In genomic region chr2:61655046-61655381, GRCm38 (mm10) we compare ENCODE assay signal across 9 mouse cellular contexts. TPM values are rescaled to one million over a fixed set of nuclear protein-coding genes. Genes with fewer than 3 reads are reported as not detected.
DNase-seq lines count a peak whose midpoint lies in the region; ATAC-seq and TF ChIP-seq lines count a peak whose summit lies in the region.
"Had no signal": no experiment of that assay in that cellular context is flagged by ENCODE, and none has a peak within 500 bp of the region (broad histone marks: within the 10 kb centered on the region; RNA-seq: fewer than 3 reads in every experiment).

No protein-coding gene starts in this region.

- peak overlapping the region; percentile 51 for H3K9ac ChIP-seq in limb, embryonic 14.5 days (ENCODE audit: low read depth, low read length, severe bottlenecking)
- no peak overlapping the region for H3K9ac ChIP-seq in stomach, postnatal 0 days (ENCODE audit: low read length)

- H3K4me1 ChIP-seq in cerebellum, adult 2 months (ENCODE audit: control insufficient read depth, insufficient read depth, low read length), result no peaks in the 10 kb centered on the region
- H3K4me1 ChIP-seq in megakaryocyte, embryonic 14.5 days, result peaks cover 26% of the 10 kb centered on the region
- H3K4me1 ChIP-seq in limb, embryonic 14.5 days (ENCODE audit: control insufficient read depth, insufficient read depth, low read length), result peaks cover 6% of the 10 kb centered on the region; the same call in 1 of the 2 replicates
- H3K4me1 ChIP-seq in stomach, postnatal 0 days (replicated peaks; ENCODE audit: control insufficient read depth, insufficient read depth), result no peaks in the 10 kb centered on the region

- peaks cover 30% of the 10 kb centered on the region for H3K36me3 ChIP-seq in megakaryocyte, embryonic 14.5 days (replicated peaks; ENCODE audit: low read length)
- H3K36me3 ChIP-seq in limb, embryonic 14.5 days (ENCODE audit: control insufficient read depth, insufficient read depth, low read length), result peaks cover 3% of the 10 kb centered on the region
- H3K36me3 ChIP-seq in stomach, postnatal 0 days (ENCODE audit: control insufficient read depth, insufficient read depth, low read length), result peaks cover under 1% of the 10 kb centered on the region; the same call in 1 of the 2 replicates

- 8% methylated on average over 12 of the region's 12 CpGs for WGBS in cerebellum, adult 2 months
- 8% methylated on average over 12 of the region's 12 CpGs for WGBS in limb, embryonic 14.5 days
- WGBS in stomach, postnatal 0 days, result 31% methylated on average over 12 of the region's 12 CpGs

- no peak for TF ChIP-seq EP300 in stomach, postnatal 0 days (optimal IDR thresholded peaks at IDR 0.05)

- ATAC-seq in megakaryocyte, adult 5-6 weeks (ENCODE audit: poor library complexity, severe bottlenecking), result no peak
- ATAC-seq in limb, embryonic 14.5 days (ENCODE audit: low FRiP score, low read depth), result no peak
- peak; percentile 21; the same call in 1 of the 2 replicates for ATAC-seq in stomach, postnatal 0 days (ENCODE audit: low FRiP score, low TSS enrichment)

- no peak for TF ChIP-seq CTCF in cerebellum, adult 2 months (IDR thresholded peaks at IDR 0.05; ENCODE audit: borderline replicate concordance, insufficient read depth, low read depth, low read length)
- no peak for TF ChIP-seq CTCF in stomach, postnatal 0 days (IDR thresholded peaks at IDR 0.05; ENCODE audit: low read depth)

- no peaks in the 10 kb centered on the region for H3K9me3 ChIP-seq in megakaryocyte, embryonic 14.5 days
- H3K9me3 ChIP-seq in limb, embryonic 14.5 days (ENCODE audit: control insufficient read depth, low read length), result no peaks in the 10 kb centered on the region
- no peaks in the 10 kb centered on the region for H3K9me3 ChIP-seq in stomach, postnatal 0 days (ENCODE audit: control insufficient read depth, low read length)

- no peak for TF ChIP-seq POLR2A in cerebellum, adult 2 months (IDR thresholded peaks at IDR 0.05; ENCODE audit: borderline replicate concordance, insufficient read depth, low read length)
- no peak for TF ChIP-seq POLR2A in limb, embryonic 14.5 days (IDR thresholded peaks at IDR 0.05; ENCODE audit: borderline replicate concordance, extremely low read depth, insufficient read depth, insufficient read length)

- H3K4me2 ChIP-seq in limb, embryonic 14.5 days (replicated peaks; ENCODE audit: low read depth, low read length, severe bottlenecking), result peak overlapping the region; percentile 98
- H3K4me2 ChIP-seq in stomach, postnatal 0 days (replicated peaks; ENCODE audit: low read depth), result peak overlapping the region; percentile 97

- no peak overlapping the region for H3K27ac ChIP-seq in cerebellum, adult 2 months (ENCODE audit: insufficient read depth, low read length)
- no peak overlapping the region for H3K27ac ChIP-seq in limb, embryonic 14.5 days (replicated peaks; ENCODE audit: low read depth, low read length)
- H3K27ac ChIP-seq in stomach, postnatal 0 days (replicated peaks), result no peak overlapping the region
- H3K27ac ChIP-seq: macrophage had no signal

- H3K4me3 ChIP-seq in cerebellum, adult 2 months (replicated peaks; ENCODE audit: insufficient read depth, low read depth, low read length), result peak overlapping the region; percentile 75
- peak overlapping the region; percentile 42 for H3K4me3 ChIP-seq in megakaryocyte, embryonic 14.5 days (replicated peaks)
- peak overlapping the region; percentile 57 for H3K4me3 ChIP-seq in limb, embryonic 14.5 days (replicated peaks; ENCODE audit: low read length)
- peak overlapping the region; percentile 49 for H3K4me3 ChIP-seq in stomach, postnatal 0 days (ENCODE audit: low read depth, low read length)

- H3K27me3 ChIP-seq in cerebellum, adult 2 months (ENCODE audit: control insufficient read depth, insufficient read depth, low read length), result no peaks in the 10 kb centered on the region
- peaks cover 12% of the 10 kb centered on the region for H3K27me3 ChIP-seq in megakaryocyte, embryonic 14.5 days (replicated peaks)
- H3K27me3 ChIP-seq in limb, embryonic 14.5 days (ENCODE audit: control insufficient read depth, insufficient read depth, low read length), result peaks cover 12% of the 10 kb centered on the region; the same call in 1 of the 2 replicates
- no peaks in the 10 kb centered on the region for H3K27me3 ChIP-seq in stomach, postnatal 0 days (ENCODE audit: control insufficient read depth, insufficient read depth, low read length)

- DNase-seq in cerebellum, adult 2 months, result no peak
- DNase-seq in cerebellum, postnatal 10 days, result no peak
- DNase-seq in limb, embryonic 14.5 days (ENCODE audit: low spot score), result no peak
- DNase-seq in stomach, postnatal 0 days (ENCODE audit: low spot score), result no peak
- no peak for DNase-seq in MN1 (ENCODE audit: low spot score)
- DNase-seq in frontal cortex, postnatal 36 days (ENCODE audit: low spot score in 2 of 2), result no peak

RNA-seq across cellular contexts. Expression of gene Psmd14, which starts 56.5 kb away (rescaled TPM):
- polyA plus RNA-seq in cerebellum, adult 2 months (2012; rRNA removed), result 86.7 and 90.2 TPM in 2 replicates
- 6.4 TPM in 1 of 2 replicates, not detected in the other for polyA plus RNA-seq in megakaryocyte, embryonic 14.5 days (2012; ENCODE audit: insufficient read depth, low replicate concordance)
- total RNA-seq in megakaryocyte, adult 5-6 weeks (2015), result 177 and 192 TPM in 2 replicates
- total RNA-seq in megakaryocyte, adult 5-6 weeks (2017), result 148 and 166 TPM in 2 replicates
- polyA plus RNA-seq in limb, embryonic 14.5 days (2012; rRNA removed), result 66.2 and 79.3 TPM in 2 replicates
- polyA plus RNA-seq in limb, embryonic 14.5 days (2014; fragmentation: Nextera tagmentation; extraction: Ambion mirVana), result 173 and 175 TPM in 2 replicates
- polyA plus RNA-seq in stomach, postnatal 0 days (2015; fragmentation: Nextera tagmentation; extraction: Ambion mirVana), result 118 and 128 TPM in 2 replicates
